Mouse (Mus musculus) c-Kit-positive CD71-positive TER-119-negative erythroid progenitor cells, embryonic 14.5 days (primary cell): Measurements from ENCODE around the gene Cldn7.
"Not testable (repeated sequence)": the region's sequence is repeated elsewhere in the genome, so short reads cannot be mapped to it uniquely, and the experiment has no call there.

Experiments used
- DNase-seq: peaks from one replicate; pipeline ENCODE4 v3.0.0-alpha.2; 2013; ENCODE audit warnings: low read depth

Gene Cldn7

GRCm38 (mm10) chr11:70015677-70016076, 51.1 kb downstream of the Cldn7 start:
- DNase-seq = no peak

GRCm38 (mm10) chr11:70016177-70016576, 51.6 kb downstream of the Cldn7 start:
- DNase-seq = not testable (repeated sequence)

- no peak for DNase-seq
Observed at GRCm38 (mm10) chr11:70016669-70017068, 52.1 kb downstream of the Cldn7 start, which contains the start of gene Dlg4. Gene Dlg4, plus strand, starts transcription at chr11:70016942.

GRCm38 (mm10) chr11:70017199-70017767, 52.7 kb downstream of the Cldn7 start:
- DNase-seq = no peak
